Mouse (Mus musculus): Measurements from ENCODE around the gene Cpne4. TPM values are rescaled to one million over a fixed set of nuclear protein-coding genes. Genes with fewer than 3 reads are reported as not detected.

The Cpne4 gene
- total RNA-seq, 1 experiment from 2014 or later, result 0.39 TPM

- no peak for DNase-seq
Observed at GRCm38 (mm10) chr9:104687051-104687450, 140.0 kb downstream of the Cpne4 start.

- DNase-seq, result peak; percentile 67
Observed at GRCm38 (mm10) chr9:104693145-104693544, 146.1 kb downstream of the Cpne4 start.

- DNase-seq, result no peak
Observed at GRCm38 (mm10) chr9:104710831-104711230, 163.7 kb downstream of the Cpne4 start.

- no peak for DNase-seq
Observed at GRCm38 (mm10) chr9:104725311-104725710, 178.2 kb downstream of the Cpne4 start.

GRCm38 (mm10) chr9:104742661-104743380 lies 195.7 kb downstream of the Cpne4 start:
- DNase-seq, result no peak

- DNase-seq, result no peak
Observed at GRCm38 (mm10) chr9:104755519-104755918, 208.4 kb downstream of the Cpne4 start.

- no peak for DNase-seq
Observed at GRCm38 (mm10) chr9:104760031-104760430, 212.9 kb downstream of the Cpne4 start.

- no peak for DNase-seq
Observed at GRCm38 (mm10) chr9:104776198-104776815, 229.2 kb downstream of the Cpne4 start.

- DNase-seq, result no peak
Observed at GRCm38 (mm10) chr9:104777135-104777534, 230.0 kb downstream of the Cpne4 start.

GRCm38 (mm10) chr9:104777780-104778179 lies 230.7 kb downstream of the Cpne4 start:
- DNase-seq, result no peak

- no peak for DNase-seq
Observed at GRCm38 (mm10) chr9:104796601-104797000, 249.5 kb downstream of the Cpne4 start.

GRCm38 (mm10) chr9:104804776-104805175 lies 257.7 kb downstream of the Cpne4 start:
- no peak for DNase-seq

GRCm38 (mm10) chr9:104814681-104815080 lies 267.6 kb downstream of the Cpne4 start:
- DNase-seq, result no peak

- DNase-seq, result no peak
Observed at GRCm38 (mm10) chr9:104828646-104829045, 281.6 kb downstream of the Cpne4 start.

- DNase-seq, result no peak
Observed at GRCm38 (mm10) chr9:104832934-104833539, 286.0 kb downstream of the Cpne4 start.

- no peak for DNase-seq
Observed at GRCm38 (mm10) chr9:104837931-104838330, 290.8 kb downstream of the Cpne4 start.

GRCm38 (mm10) chr9:104841278-104841677 lies 294.2 kb downstream of the Cpne4 start:
- DNase-seq, result no peak

- no peak for DNase-seq
Observed at GRCm38 (mm10) chr9:104845226-104845930, 298.3 kb downstream of the Cpne4 start.

- DNase-seq, result no peak
Observed at GRCm38 (mm10) chr9:104853701-104854100, 306.6 kb downstream of the Cpne4 start.

GRCm38 (mm10) chr9:104854245-104854921 lies 307.3 kb downstream of the Cpne4 start:
- no peak for DNase-seq

GRCm38 (mm10) chr9:104865830-104866229 lies 318.7 kb downstream of the Cpne4 start:
- no peak for DNase-seq

- DNase-seq, result no peak
Observed at GRCm38 (mm10) chr9:104872586-104872985, 325.5 kb downstream of the Cpne4 start.
